Mouse (Mus musculus): Measurements from ENCODE around the gene Trim66. TPM values are rescaled to one million over a fixed set of nuclear protein-coding genes. Genes with fewer than 3 reads are reported as not detected.

Trim66 gene
- polyA plus RNA-seq, 1 experiment from 2014 or later, result 0.01 TPM

DNA sequence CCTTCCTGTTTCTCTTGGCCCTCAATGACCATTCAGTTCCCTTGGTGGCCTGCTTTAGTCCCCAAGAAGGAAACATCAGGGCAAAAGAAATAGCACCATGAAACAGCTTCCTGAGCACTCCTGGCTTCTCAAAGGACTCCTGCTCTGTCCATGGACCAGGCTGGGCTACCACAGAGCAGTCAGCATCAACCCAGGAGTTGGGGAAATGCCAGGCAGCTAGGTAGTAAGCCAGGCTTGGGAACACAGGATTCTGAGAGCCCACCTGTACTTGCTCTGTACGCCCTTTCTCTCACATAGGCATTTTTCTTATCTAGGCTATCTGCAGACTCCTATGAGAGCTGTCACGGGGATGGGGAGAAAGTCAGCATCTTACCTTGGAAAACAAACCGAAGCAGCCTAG lies 27.0 kb upstream of the Trim66 start:
- H3K9ac ChIP-seq (ENCODE audit: low read depth, low read length), result no peak overlapping the region
- H3K27ac ChIP-seq (ENCODE audit: low read length), result no peak overlapping the region
- WGBS, result 88% methylated on average over 3 of the region's 3 CpGs
- H3K4me3 ChIP-seq (ENCODE audit: low read length), result no peak overlapping the region
- no peaks in the 10 kb centered on the region for H3K27me3 ChIP-seq (replicated peaks; ENCODE audit: control insufficient read depth, insufficient read depth, low read length)
- H3K36me3 ChIP-seq (ENCODE audit: control insufficient read depth, insufficient read depth, low read length), result peaks cover 19% of the 10 kb centered on the region
- no peak for ATAC-seq
- no peaks in the 10 kb centered on the region for H3K9me3 ChIP-seq (ENCODE audit: control insufficient read depth, low read length)
- H3K4me2 ChIP-seq (ENCODE audit: low read depth, low read length), result no peak overlapping the region
- H3K4me1 ChIP-seq (ENCODE audit: control insufficient read depth, insufficient read depth, low read length), result peaks cover 4% of the 10 kb centered on the region; the same call in 1 of the 2 replicates

DNA sequence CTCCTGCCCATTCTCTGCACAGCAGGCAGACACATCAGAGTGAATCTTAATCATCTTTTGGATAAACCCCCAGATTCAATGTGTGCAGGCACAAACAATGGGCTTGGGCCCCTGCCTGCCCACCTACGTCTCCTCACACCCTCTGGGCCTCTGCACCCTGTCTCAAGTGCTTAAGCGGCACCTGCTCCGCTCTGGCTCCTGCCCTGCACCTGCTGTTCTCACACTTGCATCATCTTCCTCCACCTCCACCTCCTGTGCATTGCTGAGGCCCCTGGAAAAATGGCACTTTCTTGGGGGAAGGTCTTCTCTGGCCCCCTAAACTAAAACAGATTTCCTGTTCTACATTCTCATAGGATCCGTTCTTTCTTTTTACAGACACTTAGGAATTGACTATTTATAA lies 26.0 kb upstream of the Trim66 start:
- Histone ChIP-seq H3K4me3 (ENCODE audit: low read length) (no peak overlapping the region), H3K27ac (ENCODE audit: low read length) (no peak overlapping the region), H3K4me2 (ENCODE audit: low read depth, low read length) (no peak overlapping the region), H3K9me3 (ENCODE audit: control insufficient read depth, low read length) (no peaks in the 10 kb centered on the region), H3K27me3 (replicated peaks; ENCODE audit: control insufficient read depth, insufficient read depth, low read length) (no peaks in the 10 kb centered on the region), H3K4me1 (ENCODE audit: control insufficient read depth, insufficient read depth, low read length) (peaks cover 4% of the 10 kb centered on the region; the same call in 1 of the 2 replicates), H3K36me3 (ENCODE audit: control insufficient read depth, insufficient read depth, low read length) (peaks cover 12% of the 10 kb centered on the region), H3K9ac (ENCODE audit: low read depth, low read length) (no peak overlapping the region)
- no peak for ATAC-seq
- WGBS, result 91% methylated on average over 4 of the region's 4 CpGs

DNA sequence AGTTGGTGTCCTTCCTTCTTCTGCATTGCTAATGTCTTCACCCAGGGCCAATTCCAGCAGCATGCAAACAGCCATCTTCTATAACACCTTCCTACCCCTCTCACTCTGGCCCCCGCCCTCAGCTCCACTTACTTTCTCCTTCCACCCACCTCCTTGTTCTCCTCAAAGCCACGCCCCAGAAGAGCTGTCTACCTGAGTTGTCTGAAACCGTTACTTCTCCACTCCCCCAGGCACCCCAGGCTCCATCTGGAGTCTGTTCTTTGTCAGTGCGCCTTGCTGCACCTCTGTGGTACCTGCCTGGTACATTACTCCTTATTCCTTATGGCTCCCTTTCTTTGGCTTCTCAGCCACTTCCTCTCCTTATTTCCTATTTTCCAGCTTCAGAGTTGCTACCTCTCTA lies 25.2 kb upstream of the Trim66 start:
- Histone ChIP-seq H3K36me3 (ENCODE audit: control insufficient read depth, insufficient read depth, low read length) (peaks cover 12% of the 10 kb centered on the region), H3K4me3 (ENCODE audit: low read length) (no peak overlapping the region), H3K27ac (ENCODE audit: low read length) (no peak overlapping the region), H3K4me2 (ENCODE audit: low read depth, low read length) (no peak overlapping the region), H3K9me3 (ENCODE audit: control insufficient read depth, low read length) (no peaks in the 10 kb centered on the region), H3K9ac (ENCODE audit: low read depth, low read length) (no peak overlapping the region), H3K27me3 (replicated peaks; ENCODE audit: control insufficient read depth, insufficient read depth, low read length) (no peaks in the 10 kb centered on the region), H3K4me1 (ENCODE audit: control insufficient read depth, insufficient read depth, low read length) (peaks cover 4% of the 10 kb centered on the region; the same call in 1 of the 2 replicates)
- 75% methylated on average over 4 of the region's 4 CpGs for WGBS
- ATAC-seq, result no peak

DNA sequence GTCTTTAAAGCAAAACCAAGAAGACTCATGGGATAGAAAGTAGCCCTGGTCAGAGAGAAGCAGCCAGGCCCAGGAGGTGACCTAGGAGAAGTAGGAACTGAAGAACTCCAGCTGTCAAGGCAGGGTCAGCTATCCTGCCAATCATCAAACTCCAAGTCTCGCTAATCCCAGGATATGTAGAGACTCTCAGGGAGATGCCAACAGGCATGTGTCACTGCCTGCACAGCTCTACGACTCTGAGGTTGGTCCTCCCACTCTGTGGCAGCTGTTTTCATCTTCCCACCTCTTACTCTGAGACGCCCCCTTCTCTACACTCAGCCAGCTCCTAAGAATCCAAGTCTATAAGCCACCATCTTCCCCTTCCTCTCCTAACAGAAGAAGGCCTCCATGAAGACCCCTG lies 24.8 kb upstream of the Trim66 start:
- Histone ChIP-seq H3K4me1 (ENCODE audit: control insufficient read depth, insufficient read depth, low read length) (peaks cover 4% of the 10 kb centered on the region; the same call in 1 of the 2 replicates), H3K4me2 (ENCODE audit: low read depth, low read length) (no peak overlapping the region), H3K9me3 (ENCODE audit: control insufficient read depth, low read length) (no peaks in the 10 kb centered on the region), H3K4me3 (ENCODE audit: low read length) (no peak overlapping the region), H3K36me3 (ENCODE audit: control insufficient read depth, insufficient read depth, low read length) (peaks cover 12% of the 10 kb centered on the region), H3K27ac (ENCODE audit: low read length) (no peak overlapping the region), H3K27me3 (replicated peaks; ENCODE audit: control insufficient read depth, insufficient read depth, low read length) (no peaks in the 10 kb centered on the region), H3K9ac (ENCODE audit: low read depth, low read length) (no peak overlapping the region)
- ATAC-seq, result no peak
- WGBS, result 65% methylated on average over 3 of the region's 3 CpGs

DNA sequence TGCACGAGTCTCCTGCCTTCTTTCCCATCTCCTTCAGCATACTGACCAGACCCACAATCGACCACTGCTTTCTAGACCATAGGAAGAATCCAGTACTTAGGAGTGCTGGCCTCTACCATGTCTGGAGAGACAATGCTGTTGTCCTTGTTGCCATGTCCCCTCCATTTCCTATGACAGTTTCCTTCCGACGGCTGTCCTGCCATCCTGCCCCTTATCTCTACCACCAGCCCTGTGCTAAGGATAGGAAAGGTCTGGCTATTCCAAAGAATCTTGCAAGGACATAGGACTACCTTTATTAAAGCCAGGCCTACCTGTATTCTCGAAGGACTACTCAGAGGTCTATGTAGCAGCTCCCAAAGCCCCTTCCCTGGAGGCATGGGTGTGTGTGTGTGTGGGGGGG lies 23.6 kb upstream of the Trim66 start:
- Histone ChIP-seq H3K36me3 (ENCODE audit: control insufficient read depth, insufficient read depth, low read length) (peaks cover 12% of the 10 kb centered on the region), H3K27me3 (replicated peaks; ENCODE audit: control insufficient read depth, insufficient read depth, low read length) (no peaks in the 10 kb centered on the region), H3K27ac (ENCODE audit: low read length) (no peak overlapping the region), H3K9me3 (ENCODE audit: control insufficient read depth, low read length) (no peaks in the 10 kb centered on the region), H3K4me1 (ENCODE audit: control insufficient read depth, insufficient read depth, low read length) (no peaks in the 10 kb centered on the region), H3K9ac (ENCODE audit: low read depth, low read length) (no peak overlapping the region), H3K4me2 (ENCODE audit: low read depth, low read length) (no peak overlapping the region), H3K4me3 (ENCODE audit: low read length) (no peak overlapping the region)
- no peak for ATAC-seq
- WGBS, result 81% methylated on average over 5 of the region's 5 CpGs

DNA sequence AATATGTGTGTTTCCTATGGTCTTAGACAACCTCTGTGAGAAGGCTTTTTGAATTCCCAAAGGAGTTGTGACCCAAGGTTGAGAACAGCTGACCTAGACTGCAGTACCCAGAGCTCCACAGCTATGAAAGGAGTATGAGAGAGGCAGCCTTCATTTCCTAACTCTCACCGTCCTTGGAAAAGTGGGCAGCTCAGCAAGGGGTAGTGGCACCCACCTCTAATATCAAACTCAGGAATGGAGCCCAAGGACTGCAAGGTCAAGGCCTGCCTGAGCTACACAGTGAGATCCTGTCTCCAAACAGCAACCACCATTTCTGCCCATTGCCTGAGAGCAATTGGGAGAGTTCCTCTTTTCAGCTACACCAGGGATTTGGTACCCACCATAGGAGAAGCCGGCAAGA lies 21.8 kb upstream of the Trim66 start:
- 80% methylated on average over 2 of the region's 2 CpGs for WGBS
- Histone ChIP-seq H3K9ac (ENCODE audit: low read depth, low read length) (no peak overlapping the region), H3K4me1 (ENCODE audit: control insufficient read depth, insufficient read depth, low read length) (no peaks in the 10 kb centered on the region), H3K27me3 (replicated peaks; ENCODE audit: control insufficient read depth, insufficient read depth, low read length) (no peaks in the 10 kb centered on the region), H3K4me3 (ENCODE audit: low read length) (no peak overlapping the region), H3K27ac (ENCODE audit: low read length) (no peak overlapping the region), H3K36me3 (ENCODE audit: control insufficient read depth, insufficient read depth, low read length) (peaks cover 12% of the 10 kb centered on the region), H3K4me2 (ENCODE audit: low read depth, low read length) (no peak overlapping the region), H3K9me3 (ENCODE audit: control insufficient read depth, low read length) (no peaks in the 10 kb centered on the region)
- ATAC-seq, result no peak

DNA sequence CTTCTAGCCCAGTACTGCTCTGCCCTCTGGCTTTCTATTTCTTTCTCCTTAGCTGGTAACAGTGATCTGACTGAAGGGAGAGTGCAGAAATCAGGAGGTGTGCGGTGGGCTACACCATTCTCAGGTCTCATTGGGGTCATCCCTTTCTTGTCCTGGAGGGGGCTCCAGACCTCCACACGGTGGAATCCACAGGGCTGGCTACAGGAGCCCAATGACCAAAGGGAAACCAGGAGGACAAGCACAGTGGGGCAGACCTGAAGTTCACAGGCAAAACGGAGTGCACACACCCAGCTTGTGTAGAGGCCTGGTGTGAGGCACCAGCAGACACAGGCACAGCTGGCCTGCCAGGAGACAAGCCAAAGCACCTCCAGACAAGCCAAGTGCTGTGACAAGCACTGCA lies 20.4 kb upstream of the Trim66 start:
- H3K27me3 ChIP-seq (replicated peaks; ENCODE audit: control insufficient read depth, insufficient read depth, low read length), result no peaks in the 10 kb centered on the region
- H3K9ac ChIP-seq (ENCODE audit: low read depth, low read length), result no peak overlapping the region
- no peak overlapping the region for H3K4me2 ChIP-seq (ENCODE audit: low read depth, low read length)
- H3K4me3 ChIP-seq (ENCODE audit: low read length), result no peak overlapping the region
- H3K36me3 ChIP-seq (ENCODE audit: control insufficient read depth, insufficient read depth, low read length), result peaks cover 17% of the 10 kb centered on the region
- H3K27ac ChIP-seq (ENCODE audit: low read length), result no peak overlapping the region
- no peaks in the 10 kb centered on the region for H3K9me3 ChIP-seq (ENCODE audit: control insufficient read depth, low read length)
- WGBS, result 13% methylated on average over 3 of the region's 3 CpGs
- no peaks in the 10 kb centered on the region for H3K4me1 ChIP-seq (ENCODE audit: control insufficient read depth, insufficient read depth, low read length)
- ATAC-seq, result peak; percentile 9; the same call in 1 of the 2 replicates

DNA sequence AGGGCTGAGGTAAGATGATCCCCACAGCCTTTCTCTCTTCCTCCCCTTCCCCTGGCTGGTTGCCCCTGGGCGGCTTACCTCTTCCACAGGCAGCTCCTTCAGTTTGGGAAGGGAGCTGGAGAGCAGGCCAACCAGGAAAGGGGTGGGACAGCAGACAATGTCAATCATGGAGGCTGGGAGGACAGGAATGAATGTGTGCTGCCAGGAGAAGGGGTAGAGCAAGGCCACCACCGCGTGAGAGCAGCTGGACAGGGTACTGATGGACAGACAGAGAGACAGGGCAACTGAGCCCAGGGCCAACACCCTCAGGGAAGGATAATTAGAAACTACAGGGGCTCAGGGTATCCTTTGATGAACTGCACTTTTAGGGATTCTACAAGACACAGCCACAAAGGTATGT lies 19.6 kb upstream of the Trim66 start:
- H3K27ac ChIP-seq (ENCODE audit: low read length), result no peak overlapping the region
- ATAC-seq, result no peak
- H3K36me3 ChIP-seq (ENCODE audit: control insufficient read depth, insufficient read depth, low read length), result peaks cover 17% of the 10 kb centered on the region
- WGBS, result 79% methylated on average over 3 of the region's 3 CpGs
- H3K4me1 ChIP-seq (ENCODE audit: control insufficient read depth, insufficient read depth, low read length), result no peaks in the 10 kb centered on the region
- no peaks in the 10 kb centered on the region for H3K9me3 ChIP-seq (ENCODE audit: control insufficient read depth, low read length)
- no peak overlapping the region for H3K4me3 ChIP-seq (ENCODE audit: low read length)
- H3K9ac ChIP-seq (ENCODE audit: low read depth, low read length), result no peak overlapping the region
- H3K27me3 ChIP-seq (replicated peaks; ENCODE audit: control insufficient read depth, insufficient read depth, low read length), result no peaks in the 10 kb centered on the region
- no peak overlapping the region for H3K4me2 ChIP-seq (ENCODE audit: low read depth, low read length)

DNA sequence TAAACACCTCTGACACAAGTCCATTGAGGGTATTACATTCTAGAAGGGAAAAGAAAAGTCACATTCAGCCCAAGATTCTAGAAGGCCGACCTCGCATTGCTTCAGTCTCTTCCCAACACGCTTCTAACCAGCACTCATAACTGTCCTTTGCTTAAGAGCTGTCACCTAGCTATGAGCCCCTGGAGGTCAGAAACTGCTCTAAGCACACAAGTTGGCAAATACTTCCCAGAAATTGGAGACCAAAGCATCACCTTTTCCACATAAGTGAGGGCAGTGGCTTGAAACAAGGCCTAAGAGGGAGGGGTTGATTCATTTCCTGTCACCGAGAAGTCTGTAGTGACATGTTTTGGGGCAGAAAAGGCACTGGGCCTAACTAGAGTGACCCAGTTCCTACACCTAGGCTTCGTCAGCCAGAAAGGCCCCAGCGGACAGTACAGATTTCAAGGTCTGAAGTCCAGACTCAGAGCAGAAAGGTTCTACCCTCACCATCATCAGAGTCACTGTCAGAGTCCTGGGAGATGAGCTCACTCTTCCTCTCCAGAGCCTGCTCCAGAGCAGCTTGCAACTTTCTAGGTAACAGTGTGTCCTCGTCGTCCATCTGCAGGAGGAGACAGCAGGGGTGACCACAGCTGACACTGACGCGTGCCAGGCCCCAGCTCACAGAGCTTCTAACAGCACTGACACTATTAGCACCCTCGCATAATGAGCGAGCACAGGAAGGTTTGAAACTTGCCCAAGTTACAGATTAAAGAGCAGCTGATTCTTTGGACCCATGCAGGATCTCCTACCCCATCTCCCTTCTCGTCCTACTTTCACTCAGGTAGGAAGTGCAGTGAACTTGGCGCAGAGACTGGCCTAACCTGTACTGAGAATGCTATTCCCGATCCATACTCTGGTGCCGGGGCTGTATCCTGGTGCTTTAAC lies 18.1 kb upstream of the Trim66 start:
- Histone ChIP-seq H3K9me3 (ENCODE audit: control insufficient read depth, low read length) (no peaks in the 10 kb centered on the region), H3K4me2 (ENCODE audit: low read depth, low read length) (no peak overlapping the region), H3K36me3 (ENCODE audit: control insufficient read depth, insufficient read depth, low read length) (peaks cover 24% of the 10 kb centered on the region), H3K27ac (ENCODE audit: low read length) (no peak overlapping the region), H3K9ac (ENCODE audit: low read depth, low read length) (no peak overlapping the region), H3K27me3 (replicated peaks; ENCODE audit: control insufficient read depth, insufficient read depth, low read length) (no peaks in the 10 kb centered on the region), H3K4me3 (ENCODE audit: low read length) (no peak overlapping the region), H3K4me1 (ENCODE audit: control insufficient read depth, insufficient read depth, low read length) (peaks cover 6% of the 10 kb centered on the region)
- ATAC-seq, result peak; percentile 16; the same call in 1 of the 2 replicates
- 67% methylated on average over 16 of the region's 16 CpGs for WGBS

Measured in intestine, embryonic 16.5 days (tissue).